Mouse (Mus musculus): Measurements from ENCODE around the gene Gm27021.
A peak's percentile ranks its signal among the peaks of the same experiment; 100 is the strongest.

- TF ChIP-seq CTCF (conservative IDR thresholded peaks at IDR 0.05; ENCODE audit: low read length) (peak; percentile 88), POU5F1 (IDR thresholded peaks at IDR 0.05; ENCODE audit: borderline replicate concordance, low read length) (no peak), NANOG (IDR thresholded peaks at IDR 0.05; ENCODE audit: borderline replicate concordance, low read length) (no peak)
Observed at GRCm38 (mm10) chr8:120697979-120698272, 30.0 kb upstream of the Gm27021 start.
